20 mouse cellular contexts compared by ENCODE assay signal in genomic region chr1:75136730-75137129, GRCm38 (mm10). TPM values are rescaled to one million over a fixed set of nuclear protein-coding genes. Genes with fewer than 3 reads are reported as not detected.
DNase-seq lines count a peak whose midpoint lies in the region; ATAC-seq and TF ChIP-seq lines count a peak whose summit lies in the region.
"Had no signal": no experiment of that assay in that cellular context is flagged by ENCODE, and none has a peak within 500 bp of the region (broad histone marks: within the 10 kb centered on the region; RNA-seq: fewer than 3 reads in every experiment).

No protein-coding gene starts in this region.

- no peaks in the 10 kb centered on the region for H3K9me3 ChIP-seq in hindbrain, embryonic 10.5 days
- no peaks in the 10 kb centered on the region for H3K9me3 ChIP-seq in hindbrain, embryonic 16.5 days (ENCODE audit: control insufficient read depth, low read length)
- no peaks in the 10 kb centered on the region for H3K9me3 ChIP-seq in MEL (replicated peaks; ENCODE audit: insufficient read depth, low read length)
- no peaks in the 10 kb centered on the region for H3K9me3 ChIP-seq in liver, embryonic 13.5 days (replicated peaks)
- H3K9me3 ChIP-seq: embryonic facial prominence, embryonic 12.5 days; forebrain, embryonic 13.5 days; intestine, embryonic 15.5 days; limb, embryonic 15.5 days had no signal

- no peak for TF ChIP-seq RAD21 in MEL (IDR thresholded peaks at IDR 0.05; ENCODE audit: low read depth, low read length)

- TF ChIP-seq CTCF in MEL (IDR thresholded peaks at IDR 0.05 in 2 of 3, conservative IDR thresholded peaks at IDR 0.05 in 1 of 3; ENCODE audit: control insufficient read depth in 1 of 3, insufficient read depth in 1 of 3, low read depth in 2 of 3, low read length in 3 of 3, poor library complexity in 1 of 3, severe bottlenecking in 1 of 3), result no peak
- TF ChIP-seq CTCF in cerebellum, adult 2 months (IDR thresholded peaks at IDR 0.05; ENCODE audit: borderline replicate concordance, insufficient read depth, low read depth, low read length), result no peak
- TF ChIP-seq CTCF in layer of hippocampus, adult 2 months (conservative IDR thresholded peaks at IDR 0.05), result no peak

- H3K79me2 ChIP-seq in MEL (ENCODE audit: control insufficient read depth, insufficient read depth, low read length, poor library complexity), result peaks cover 21% of the 10 kb centered on the region

- H3K4me1 ChIP-seq in hindbrain, embryonic 10.5 days (replicated peaks), result peaks cover 17% of the 10 kb centered on the region
- peaks cover 16% of the 10 kb centered on the region for H3K4me1 ChIP-seq in hindbrain, embryonic 16.5 days (ENCODE audit: control insufficient read depth, insufficient read depth, low read depth, low read length)
- H3K4me1 ChIP-seq in MEL (ENCODE audit: control insufficient read depth in 1 of 2, insufficient read depth in 2 of 2, low read length in 2 of 2), result peaks cover 14 to 44% of the 10 kb centered on the region in 2 experiments
- peaks cover 84% of the 10 kb centered on the region for H3K4me1 ChIP-seq in liver, embryonic 13.5 days (replicated peaks)
- no peaks in the 10 kb centered on the region for H3K4me1 ChIP-seq in cerebellum, adult 2 months (ENCODE audit: control insufficient read depth, insufficient read depth, low read length)

- peak; percentile 96 for TF ChIP-seq EP300 in MEL (IDR thresholded peaks at IDR 0.05; ENCODE audit: low read depth in 1 of 2, low read length in 2 of 2)

- H3K36me3 ChIP-seq in hindbrain, embryonic 10.5 days, result peaks cover 50% of the 10 kb centered on the region
- peaks cover 35% of the 10 kb centered on the region for H3K36me3 ChIP-seq in hindbrain, embryonic 16.5 days (ENCODE audit: control insufficient read depth, insufficient read depth, low read length)
- H3K36me3 ChIP-seq in MEL (ENCODE audit: control insufficient read depth in 1 of 2, insufficient read depth in 2 of 2, low read length in 2 of 2), result peaks cover 4 to 38% of the 10 kb centered on the region in 2 experiments; a peak in 3 of 4 replicates
- peaks cover 54% of the 10 kb centered on the region for H3K36me3 ChIP-seq in liver, embryonic 13.5 days

- peak in 1 of 2 experiments; percentile 42; a peak in 1 of 4 replicates for TF ChIP-seq POLR2A in MEL (IDR thresholded peaks at IDR 0.05; ENCODE audit: control insufficient read depth in 1 of 2, insufficient read depth in 1 of 2, low read depth in 1 of 2, low read length in 2 of 2, poor library complexity in 1 of 2)
- no peak for TF ChIP-seq POLR2A in cerebellum, adult 2 months (IDR thresholded peaks at IDR 0.05; ENCODE audit: borderline replicate concordance, insufficient read depth, low read length)

- H3K27ac ChIP-seq in hindbrain, embryonic 10.5 days, result 0 out of 2 replicates have a peak overlapping the region, but pooled peaks have one; percentile 23
- H3K27ac ChIP-seq in hindbrain, embryonic 16.5 days (ENCODE audit: low read depth, low read length), result no peak overlapping the region
- H3K27ac ChIP-seq in MEL (ENCODE audit: control insufficient read depth, low read depth, low read length), result peak overlapping the region; percentile 90
- peak overlapping the region; percentile 100 for H3K27ac ChIP-seq in liver, embryonic 13.5 days
- H3K27ac ChIP-seq in cerebellum, adult 2 months (ENCODE audit: insufficient read depth, low read length), result no peak overlapping the region
- H3K27ac ChIP-seq in layer of hippocampus, adult 2 months, result no peak overlapping the region
- H3K27ac ChIP-seq: embryonic facial prominence, embryonic 12.5 days; forebrain, embryonic 13.5 days; intestine, embryonic 15.5 days; limb, embryonic 15.5 days had no signal

- WGBS in hindbrain, embryonic 10.5 days, result 69% methylated on average over 3 of the region's 3 CpGs
- WGBS in hindbrain, embryonic 16.5 days, result 80% methylated on average over 3 of the region's 3 CpGs
- 12% methylated on average over 3 of the region's 3 CpGs for WGBS in liver, embryonic 13.5 days (ENCODE audit: insufficient replicate concordance)
- 82% methylated on average over 3 of the region's 3 CpGs for WGBS in cerebellum, adult 2 months

- no peak overlapping the region for H3K4me2 ChIP-seq in hindbrain, embryonic 16.5 days (ENCODE audit: low read length)
- peak overlapping the region; percentile 93 for H3K4me2 ChIP-seq in liver, embryonic 13.5 days
- H3K4me2 ChIP-seq: embryonic facial prominence, embryonic 12.5 days; forebrain, embryonic 13.5 days; intestine, embryonic 15.5 days; limb, embryonic 15.5 days had no signal

- no peak for DNase-seq in hindbrain, embryonic 10.5 days (ENCODE audit: low spot score)
- peak; percentile 89 for DNase-seq in MEL (ENCODE audit: low read depth, low spot score)
- peak; percentile 65 for DNase-seq in c-Kit-positive CD71-positive TER-119-negative erythroid progenitor cells, embryonic 14.5 days (ENCODE audit: low read depth)
- DNase-seq in liver, embryonic 13.5 days, result peak; percentile 72
- no peak for DNase-seq in yolk sac, embryonic 10.5 days (ENCODE audit: low spot score)
- DNase-seq in cerebellum, adult 2 months, result no peak
- no peak for DNase-seq in layer of hippocampus, adult 2 months (ENCODE audit: low spot score in 2 of 2)
- DNase-seq: adrenal gland, postnatal 14 days; cerebellum, postnatal 36 days; kidney, postnatal 10 days; layer of hippocampus, adult 9-11 months; lung, postnatal 36 days; midbrain, embryonic 14.5 days; right cerebral cortex, adult 18-20 months had no signal

- 0 out of 2 replicates have a peak, but pooled peaks cover 5% of the 10 kb centered on the region for H3K27me3 ChIP-seq in hindbrain, embryonic 10.5 days (ENCODE audit: insufficient read depth, poor library complexity, severe bottlenecking)
- no peaks in the 10 kb centered on the region for H3K27me3 ChIP-seq in hindbrain, embryonic 16.5 days (replicated peaks; ENCODE audit: control insufficient read depth, insufficient read depth, low read length)
- H3K27me3 ChIP-seq in MEL (ENCODE audit: control insufficient read depth in 1 of 2, insufficient read depth in 2 of 2, low read length in 2 of 2), result no peaks in the 10 kb centered on the region
- H3K27me3 ChIP-seq in liver, embryonic 13.5 days, result no peaks in the 10 kb centered on the region
- no peaks in the 10 kb centered on the region for H3K27me3 ChIP-seq in cerebellum, adult 2 months (ENCODE audit: control insufficient read depth, insufficient read depth, low read length)
- H3K27me3 ChIP-seq: embryonic facial prominence, embryonic 12.5 days; forebrain, embryonic 13.5 days; intestine, embryonic 15.5 days; limb, embryonic 15.5 days had no signal

- no peak overlapping the region for H3K4me3 ChIP-seq in hindbrain, embryonic 10.5 days
- H3K4me3 ChIP-seq in hindbrain, embryonic 16.5 days (ENCODE audit: low read length), result no peak overlapping the region
- no peak overlapping the region for H3K4me3 ChIP-seq in MEL (ENCODE audit: control insufficient read depth in 1 of 2, insufficient read depth in 1 of 2, low read depth in 2 of 2, low read length in 2 of 2)
- peak overlapping the region; percentile 95 for H3K4me3 ChIP-seq in liver, embryonic 13.5 days (replicated peaks)
- no peak overlapping the region for H3K4me3 ChIP-seq in cerebellum, adult 2 months (replicated peaks; ENCODE audit: insufficient read depth, low read depth, low read length)
- no peak overlapping the region for H3K4me3 ChIP-seq in layer of hippocampus, adult 2 months
- H3K4me3 ChIP-seq: embryonic facial prominence, embryonic 12.5 days; forebrain, embryonic 13.5 days; intestine, embryonic 15.5 days; limb, embryonic 15.5 days had no signal

- ATAC-seq in hindbrain, embryonic 16.5 days, result no peak
- ATAC-seq in liver, embryonic 13.5 days (ENCODE audit: low read depth), result peak; percentile 89
- ATAC-seq: forebrain, embryonic 13.5 days; intestine, embryonic 15.5 days had no signal

- H3K9ac ChIP-seq in hindbrain, embryonic 16.5 days (ENCODE audit: low read depth, low read length), result no peak overlapping the region
- H3K9ac ChIP-seq in MEL (ENCODE audit: control insufficient read depth, low read depth, low read length, poor library complexity, severe bottlenecking), result peak overlapping the region; percentile 51
- peak overlapping the region; percentile 99 for H3K9ac ChIP-seq in liver, embryonic 13.5 days
- H3K9ac ChIP-seq: embryonic facial prominence, embryonic 12.5 days; forebrain, embryonic 13.5 days; intestine, embryonic 15.5 days; limb, embryonic 15.5 days had no signal

RNA-seq across cellular contexts. Expression of gene Slc23a3, which starts 3.0 kb away (rescaled TPM):
- polyA plus RNA-seq in hindbrain, embryonic 10.5 days (2016; fragmentation: Nextera tagmentation; extraction: Ambion mirVana), result not detected in 2 replicates
- not detected in 2 replicates for polyA plus RNA-seq in hindbrain, embryonic 16.5 days (2015; fragmentation: Nextera tagmentation; extraction: Ambion mirVana)
- 0.08 TPM in 1 of 2 replicates, not detected in the other for total RNA-seq in MEL (2012; rRNA removed)
- under 1 TPM in 1 of 2 experiments, not detected in 1; 0.15 TPM for polyA plus RNA-seq in MEL (2012; ENCODE audit: insufficient read depth in 1 of 2, insufficient read length in 2 of 2, low read depth in 1 of 2, low replicate concordance in 2 of 2, missing spikeins in 1 of 2)
- 0.85 and 1.1 TPM in 2 replicates for polyA plus RNA-seq in liver, embryonic 13.5 days (2015; fragmentation: Nextera tagmentation; extraction: Ambion mirVana)
- not detected in 2 replicates for polyA plus RNA-seq in cerebellum, adult 2 months (2012; rRNA removed)
- total RNA-seq in layer of hippocampus, adult 2 months (2021), result under 1 TPM in 1 of 2 experiments, not detected in 1; 0.23 TPM
- total RNA-seq: adrenal gland, postnatal 14 days; hematopoietic stem cell, adult 5-6 weeks had no signal
- polyA plus RNA-seq: midbrain, embryonic 14.5 days had no signal

RNA-seq across cellular contexts. Expression of gene Cnppd1, which starts 5.8 kb away (rescaled TPM):
- polyA plus RNA-seq in hindbrain, embryonic 10.5 days (2016; fragmentation: Nextera tagmentation; extraction: Ambion mirVana), result 53.5 and 67.2 TPM in 2 replicates
- 42.3 and 51.7 TPM in 2 replicates for polyA plus RNA-seq in hindbrain, embryonic 16.5 days (2015; fragmentation: Nextera tagmentation; extraction: Ambion mirVana)
- 46.4 and 54.4 TPM in 2 replicates for total RNA-seq in MEL (2012; rRNA removed)
- polyA plus RNA-seq in MEL (2012; ENCODE audit: insufficient read depth in 1 of 2, insufficient read length in 2 of 2, low read depth in 1 of 2, low replicate concordance in 2 of 2, missing spikeins in 1 of 2), result 100 to 1,000 TPM in 1 of 2 experiments, 10 to 100 TPM in 1; 70.1 to 314 TPM
- polyA plus RNA-seq in liver, embryonic 13.5 days (2015; fragmentation: Nextera tagmentation; extraction: Ambion mirVana), result 45.7 and 46.9 TPM in 2 replicates
- polyA plus RNA-seq in cerebellum, adult 2 months (2012; rRNA removed), result 39.0 and 41.4 TPM in 2 replicates
- total RNA-seq in layer of hippocampus, adult 2 months (2021), result 10 to 100 TPM; 31.2 to 32.0 TPM

RNA-seq across cellular contexts. Expression of gene Retreg2, which starts 5.8 kb away (rescaled TPM):
- polyA plus RNA-seq in hindbrain, embryonic 10.5 days (2016; fragmentation: Nextera tagmentation; extraction: Ambion mirVana), result 46.0 and 63.4 TPM in 2 replicates
- polyA plus RNA-seq in hindbrain, embryonic 16.5 days (2015; fragmentation: Nextera tagmentation; extraction: Ambion mirVana), result 139 and 144 TPM in 2 replicates
- 37.1 and 38.1 TPM in 2 replicates for total RNA-seq in MEL (2012; rRNA removed)
- 10 to 100 TPM in 1 of 2 experiments, not detected in 1; 59.2 TPM for polyA plus RNA-seq in MEL (2012; ENCODE audit: insufficient read depth in 1 of 2, insufficient read length in 2 of 2, low read depth in 1 of 2, low replicate concordance in 2 of 2, missing spikeins in 1 of 2)
- polyA plus RNA-seq in liver, embryonic 13.5 days (2015; fragmentation: Nextera tagmentation; extraction: Ambion mirVana), result 47.3 and 50.5 TPM in 2 replicates
- polyA plus RNA-seq in cerebellum, adult 2 months (2012; rRNA removed), result 261 and 276 TPM in 2 replicates
- total RNA-seq in layer of hippocampus, adult 2 months (2021), result 100 to 1,000 TPM; 178 to 179 TPM

RNA-seq across cellular contexts. Expression of gene Nhej1, which starts 11.7 kb away (rescaled TPM):
- polyA plus RNA-seq in hindbrain, embryonic 10.5 days (2016; fragmentation: Nextera tagmentation; extraction: Ambion mirVana), result 14.1 and 14.7 TPM in 2 replicates
- polyA plus RNA-seq in hindbrain, embryonic 16.5 days (2015; fragmentation: Nextera tagmentation; extraction: Ambion mirVana), result 6.6 and 7.2 TPM in 2 replicates
- total RNA-seq in MEL (2012; rRNA removed), result 1.7 and 2.1 TPM in 2 replicates
- 1 to 10 TPM in 1 of 2 experiments, not detected in 1; 5.2 TPM for polyA plus RNA-seq in MEL (2012; ENCODE audit: insufficient read depth in 1 of 2, insufficient read length in 2 of 2, low read depth in 1 of 2, low replicate concordance in 2 of 2, missing spikeins in 1 of 2)
- 5.5 and 6.4 TPM in 2 replicates for polyA plus RNA-seq in liver, embryonic 13.5 days (2015; fragmentation: Nextera tagmentation; extraction: Ambion mirVana)
- polyA plus RNA-seq in cerebellum, adult 2 months (2012; rRNA removed), result 1.8 and 2.8 TPM in 2 replicates
- 1 to 10 TPM; 1.9 to 2.0 TPM for total RNA-seq in layer of hippocampus, adult 2 months (2021)

RNA-seq across cellular contexts. Expression of gene Zfand2b, which starts 31.7 kb away (rescaled TPM):
- polyA plus RNA-seq in hindbrain, embryonic 10.5 days (2016; fragmentation: Nextera tagmentation; extraction: Ambion mirVana), result 38.0 and 43.8 TPM in 2 replicates
- 39.9 and 43.4 TPM in 2 replicates for polyA plus RNA-seq in hindbrain, embryonic 16.5 days (2015; fragmentation: Nextera tagmentation; extraction: Ambion mirVana)
- total RNA-seq in MEL (2012; rRNA removed), result 14.4 and 15.0 TPM in 2 replicates
- polyA plus RNA-seq in MEL (2012; ENCODE audit: insufficient read depth in 1 of 2, insufficient read length in 2 of 2, low read depth in 1 of 2, low replicate concordance in 2 of 2, missing spikeins in 1 of 2), result 10 to 100 TPM in 1 of 2 experiments, not detected in 1; 18.3 TPM
- 40.0 and 44.7 TPM in 2 replicates for polyA plus RNA-seq in liver, embryonic 13.5 days (2015; fragmentation: Nextera tagmentation; extraction: Ambion mirVana)
- 58.0 and 61.6 TPM in 2 replicates for polyA plus RNA-seq in cerebellum, adult 2 months (2012; rRNA removed)
- 10 to 100 TPM; 31.9 to 41.8 TPM for total RNA-seq in layer of hippocampus, adult 2 months (2021)

Comparison
In these comparisons a context has a peak if more than half of its experiments do, and no peak if none do; other contexts are left out.
1. H3K27ac ChIP-seq: peak in hindbrain, embryonic 10.5 days (single experiment), MEL (single experiment) and liver, embryonic 13.5 days (single experiment); none in hindbrain, embryonic 16.5 days (single experiment), cerebellum, adult 2 months (single experiment) and layer of hippocampus, adult 2 months (single experiment).
2. DNase-seq: peak in MEL (single experiment), c-Kit-positive CD71-positive TER-119-negative erythroid progenitor cells, embryonic 14.5 days (single experiment) and liver, embryonic 13.5 days (single experiment); none in hindbrain, embryonic 10.5 days (single experiment), yolk sac, embryonic 10.5 days (single experiment), cerebellum, adult 2 months (0 of 2) and layer of hippocampus, adult 2 months (0 of 2).